Mouse (Mus musculus) C2C12 (cell line): ENCODE results near the gene Agxt2.

Source experiments
- CEBPB ChIP-seq: IDR thresholded peaks from one replicate; pipeline ENCODE4 v1.6.1; 2011; ENCODE audit warnings: low read depth, mild to moderate bottlenecking, control low read depth, moderate library complexity
- CTCF ChIP-seq: IDR thresholded peaks from one replicate; pipeline ENCODE4 v1.5.1; 2011; ENCODE audit not compliant: control insufficient read depth, insufficient read depth, insufficient read length
- FOSL1 ChIP-seq: IDR thresholded peaks from one replicate; pipeline ENCODE4 v1.8.0; 2011; ENCODE audit warnings: mild to moderate bottlenecking, low read length; ENCODE audit not compliant: poor library complexity, insufficient read depth, severe bottlenecking
- MAX ChIP-seq: IDR thresholded peaks from one replicate; pipeline ENCODE4 v1.6.1; 2011; ENCODE audit warnings: mild to moderate bottlenecking, control low read depth
- MYOD1 ChIP-seq: IDR thresholded peaks from one replicate; pipeline ENCODE4 v1.6.1; 2011; ENCODE audit warnings: low read depth; ENCODE audit not compliant: control insufficient read depth, insufficient read length
- MYOG ChIP-seq: IDR thresholded peaks from one replicate; pipeline ENCODE4 v1.6.1; 2011; ENCODE audit not compliant: control insufficient read depth, insufficient read length; ENCODE audit errors: extremely low read depth
- USF1 ChIP-seq: IDR thresholded peaks from one replicate; pipeline ENCODE4 v1.6.1; 2011; ENCODE audit warnings: low read depth, mild to moderate bottlenecking, control low read depth, moderate library complexity

DNA sequence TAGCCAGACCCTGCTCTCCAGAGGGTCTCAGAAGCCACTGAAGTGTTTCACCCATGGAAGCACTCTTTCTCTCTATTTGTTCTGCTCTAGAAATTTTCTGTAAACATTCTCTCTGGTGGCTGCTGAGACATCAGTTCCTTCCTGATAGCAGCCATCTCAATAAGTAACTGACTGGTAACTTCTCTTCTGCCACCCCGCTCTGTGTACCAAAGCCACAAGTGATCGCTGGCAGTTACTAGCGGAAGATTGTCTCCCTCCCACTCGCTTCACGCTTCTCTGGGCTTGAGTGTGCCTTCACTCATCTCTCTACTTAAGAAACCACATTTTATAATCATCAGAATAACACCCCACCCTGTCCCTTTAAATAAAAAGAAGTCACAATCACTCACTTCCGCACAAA lies 11.3 kb upstream of the Agxt2 start:
- TF ChIP-seq CTCF (no peak), USF1 (no peak), MAX (no peak), MYOD1 (no peak), CEBPB (no peak), FOSL1 (no peak), MYOG (no peak)
